Mouse (Mus musculus) liver, embryonic 14.5 days (tissue): ENCODE results near the gene BC048507.

ENCODE experiments used
- CTCF ChIP-seq: IDR thresholded peaks from 2 replicates; pipeline ENCODE4 v1.5.1; 2016; ENCODE audit warnings: antibody characterized with exemption, low read depth, control low read depth
- EP300 ChIP-seq: IDR thresholded peaks from 2 replicates; pipeline ENCODE4 v1.6.1; 2016; ENCODE audit warnings: antibody characterized with exemption, low read depth

GRCm38 (mm10) chr13:67853983-67854382, 9.1 kb upstream of the BC048507 start:
- TF ChIP-seq CTCF (no peak), EP300 (no peak)
